In genomic region chr7:45157459-45157858, GRCm38 (mm10) we compare ENCODE assay signal across 22 mouse cellular contexts. TPM values are rescaled to one million over a fixed set of nuclear protein-coding genes. Genes with fewer than 3 reads are reported as not detected.
"Had no signal": no experiment of that assay in that cellular context is flagged by ENCODE, and none has a peak within 500 bp of the region (broad histone marks: within the 10 kb centered on the region; RNA-seq: fewer than 3 reads in every experiment).

No protein-coding gene starts in this region.

- H3K9me3 ChIP-seq: kidney, embryonic 15.5 days; limb, embryonic 10.5 days; liver, embryonic 15.5 days; midbrain, embryonic 15.5 days; neural tube, embryonic 12.5 days had no signal

- H3K27ac ChIP-seq: kidney, embryonic 15.5 days; limb, embryonic 10.5 days; liver, embryonic 15.5 days; midbrain, embryonic 15.5 days; neural tube, embryonic 12.5 days had no signal

- H3K9ac ChIP-seq: kidney, embryonic 15.5 days; liver, embryonic 15.5 days; midbrain, embryonic 15.5 days; neural tube, embryonic 12.5 days had no signal

- ATAC-seq: intestine, embryonic 16.5 days; lung, postnatal 0 days; midbrain, embryonic 15.5 days had no signal

- H3K27me3 ChIP-seq: midbrain, embryonic 15.5 days had no signal

- H3K4me3 ChIP-seq: kidney, embryonic 15.5 days; limb, embryonic 10.5 days; liver, embryonic 15.5 days; midbrain, embryonic 15.5 days; neural tube, embryonic 12.5 days had no signal

- DNase-seq: kidney, adult 2 months; kidney, postnatal 25 days; lung, adult 2 months; lung, postnatal 36 days; spleen, adult 18-20 months; thymus, adult 2 months; thymus, postnatal 25 days had no signal

- H3K4me2 ChIP-seq: kidney, embryonic 15.5 days; liver, embryonic 11.5 days; liver, embryonic 15.5 days; midbrain, embryonic 11.5 days; midbrain, embryonic 15.5 days; neural tube, embryonic 12.5 days had no signal

RNA-seq across cellular contexts. Expression of gene Slc17a7, which starts 6.3 kb away (rescaled TPM):
- total RNA-seq: megakaryocyte progenitor cell, adult 5-6 weeks; monocyte, adult 5-6 weeks; neutrophil, adult 5-6 weeks had no signal
- polyA plus RNA-seq: intestine, embryonic 16.5 days; kidney, adult 2 months; liver, embryonic 15.5 days; stomach, embryonic 14.5 days had no signal

RNA-seq across cellular contexts. Expression of gene Gm45713, which starts 21.4 kb away (rescaled TPM):
- total RNA-seq: layer of hippocampus, postnatal 10 days; left cerebral cortex, adult 18-20 months; megakaryocyte progenitor cell, adult 5-6 weeks; monocyte, adult 5-6 weeks had no signal
- polyA plus RNA-seq: kidney, embryonic 15.5 days; limb, embryonic 10.5 days; liver, embryonic 15.5 days; midbrain, embryonic 15.5 days; neural tube, embryonic 12.5 days had no signal
